Mouse (Mus musculus) MEL (cell line): ENCODE measurements around the gene AC124108.1. TPM values are rescaled to one million over a fixed set of nuclear protein-coding genes. Genes with fewer than 3 reads are reported as not detected.

Experiments
- DNase-seq: peaks from one replicate; pipeline ENCODE4 v3.0.0; 2011; ENCODE audit warnings: low read depth, low spot score
- H3K27ac ChIP-seq: 2 replicates; pipeline ENCODE4 v1.5.1; 2012; ENCODE audit warnings: low read depth, mild to moderate bottlenecking, control low read depth, low read length, moderate library complexity; ENCODE audit not compliant: control insufficient read depth
- H3K27me3 ChIP-seq, 2 experiments: fragments of 150-350 bp in 1 of 2; sonication (generic) in 1 of 2; 2 replicates each; pipeline ENCODE4 v1.6.1; 2012; ENCODE audit warnings: low read length in 2 of 2, mild to moderate bottlenecking in 2 of 2, improper control_type of control experiment in 1 of 2, moderate library complexity in 1 of 2; ENCODE audit not compliant: insufficient read depth in 2 of 2, control insufficient read depth in 1 of 2
- H3K36me3 ChIP-seq, 2 experiments: 2 replicates each; pipeline ENCODE4 v1.6.1; 2012 to 2014; ENCODE audit warnings: low read length in 2 of 2, improper control_type of control experiment in 1 of 2, inconsistent platforms in 1 of 2, mild to moderate bottlenecking in 1 of 2; ENCODE audit not compliant: insufficient read depth in 2 of 2, control insufficient read depth in 1 of 2
- H3K4me1 ChIP-seq, 2 experiments: fragments of 150-350 bp in 1 of 2; sonication (generic) in 1 of 2; 2 replicates each; pipeline ENCODE4 v1.6.1; 2012; ENCODE audit warnings: low read length in 2 of 2, improper control_type of control experiment in 1 of 2, mild to moderate bottlenecking in 1 of 2; ENCODE audit not compliant: insufficient read depth in 2 of 2, control insufficient read depth in 1 of 2
- H3K4me3 ChIP-seq, 2 experiments: fragments of 150-350 bp in 1 of 2; sonication (generic) in 1 of 2; 2 replicates each; pipeline ENCODE4 v1.5.1; 2012; ENCODE audit warnings: low read depth in 2 of 2, low read length in 2 of 2, mild to moderate bottlenecking in 2 of 2, moderate library complexity in 2 of 2, control low read depth in 1 of 2, improper control_type of control experiment in 1 of 2; ENCODE audit not compliant: control insufficient read depth in 1 of 2, insufficient read depth in 1 of 2
- H3K79me2 ChIP-seq: 2 replicates; pipeline ENCODE4 v1.6.1; 2012; ENCODE audit warnings: mild to moderate bottlenecking, low read length, moderate library complexity; ENCODE audit not compliant: control insufficient read depth, poor library complexity, insufficient read depth
- H3K9ac ChIP-seq: 2 replicates; pipeline ENCODE4 v1.6.1; 2012; ENCODE audit warnings: low read depth, mild to moderate bottlenecking, control low read depth, low read length, moderate library complexity; ENCODE audit not compliant: control insufficient read depth, poor library complexity, severe bottlenecking
- H3K9me3 ChIP-seq: fragments of 150-350 bp; sonication (generic); replicated peaks from 2 replicates; pipeline ENCODE4 v1.6.1; 2012; ENCODE audit warnings: mild to moderate bottlenecking, low read length, improper control_type of control experiment, moderate library complexity; ENCODE audit not compliant: insufficient read depth
- BHLHE40 ChIP-seq: IDR thresholded peaks from 2 replicates; pipeline ENCODE4 v1.6.1; 2012; ENCODE audit warnings: low read depth, mild to moderate bottlenecking, inconsistent platforms, low read length, improper control_type of control experiment, borderline replicate concordance
- CHD1 ChIP-seq: IDR thresholded peaks from 2 replicates; pipeline ENCODE4 v1.6.1; 2012; ENCODE audit warnings: low read depth, mild to moderate bottlenecking, inconsistent platforms, low read length, improper control_type of control experiment
- ELF1 ChIP-seq: IDR thresholded peaks from 2 replicates; pipeline ENCODE4 v1.6.1; 2014; ENCODE audit warnings: low read depth, mild to moderate bottlenecking, inconsistent platforms, low read length, improper control_type of control experiment, moderate library complexity
- EP300 ChIP-seq, 2 experiments: IDR thresholded peaks; 2 replicates each; pipeline ENCODE4 v1.6.1; 2011; ENCODE audit warnings: improper control_type of control experiment in 2 of 2, low read length in 2 of 2, low read depth in 1 of 2, mild to moderate bottlenecking in 1 of 2
- ETS1 ChIP-seq: IDR thresholded peaks from 2 replicates; pipeline ENCODE4 v1.6.1; 2012; ENCODE audit warnings: low read depth, mild to moderate bottlenecking, inconsistent platforms, low read length, improper control_type of control experiment, moderate library complexity
- HCFC1 ChIP-seq: IDR thresholded peaks from 2 replicates; pipeline ENCODE4 v1.6.1; 2012; ENCODE audit warnings: low read depth, mild to moderate bottlenecking, inconsistent platforms, low read length, improper control_type of control experiment, moderate library complexity
- JUND ChIP-seq: IDR thresholded peaks from 2 replicates; pipeline ENCODE4 v1.6.1; 2011; ENCODE audit warnings: low read depth, mild to moderate bottlenecking, improper control_type of control experiment, low read length
- MAZ ChIP-seq: IDR thresholded peaks from 2 replicates; pipeline ENCODE4 v1.6.1; 2012; ENCODE audit warnings: low read depth, mild to moderate bottlenecking, inconsistent platforms, low read length, improper control_type of control experiment
- MEF2A ChIP-seq: IDR thresholded peaks from 2 replicates; pipeline ENCODE4 v1.6.1; 2014; ENCODE audit warnings: low read depth, mild to moderate bottlenecking, inconsistent platforms, low read length, improper control_type of control experiment; ENCODE audit not compliant: poor library complexity, insufficient replicate concordance, severe bottlenecking; ENCODE audit errors: extremely low read depth
- MYB ChIP-seq: IDR thresholded peaks from 2 replicates; pipeline ENCODE4 v1.6.1; 2011; ENCODE audit warnings: mild to moderate bottlenecking, low read depth, low read length, improper control_type of control experiment
- MYC ChIP-seq: IDR thresholded peaks from 2 replicates; pipeline ENCODE4 v1.6.1; 2011; ENCODE audit warnings: low read depth, mild to moderate bottlenecking, low read length, improper control_type of control experiment, moderate library complexity
- NRF1 ChIP-seq: IDR thresholded peaks from 2 replicates; pipeline ENCODE4 v1.6.1; 2014; ENCODE audit warnings: low read depth, mild to moderate bottlenecking, inconsistent platforms, low read length, improper control_type of control experiment, moderate library complexity; ENCODE audit not compliant: poor library complexity, insufficient read depth, severe bottlenecking
- POLR2A ChIP-seq, 2 experiments: IDR thresholded peaks; 2 replicates each; pipeline ENCODE4 v1.6.1; 2011 to 2012; ENCODE audit warnings: low read length in 2 of 2, mild to moderate bottlenecking in 2 of 2, control low read depth in 1 of 2, improper control_type of control experiment in 1 of 2, low read depth in 1 of 2, moderate library complexity in 1 of 2; ENCODE audit not compliant: control insufficient read depth in 1 of 2, insufficient read depth in 1 of 2, poor library complexity in 1 of 2
- POLR2AphosphoS2 ChIP-seq: IDR thresholded peaks from 2 replicates; pipeline ENCODE4 v1.6.1; 2011; ENCODE audit warnings: low read length, improper control_type of control experiment
- SIN3A ChIP-seq: IDR thresholded peaks from 2 replicates; pipeline ENCODE4 v1.6.1; 2012; ENCODE audit warnings: low read length, improper control_type of control experiment, inconsistent platforms
- TAL1 ChIP-seq: IDR thresholded peaks from 2 replicates; pipeline ENCODE4 v1.6.1; 2012; ENCODE audit warnings: mild to moderate bottlenecking, inconsistent platforms, low read length, moderate library complexity, mixed read lengths
- TCF12 ChIP-seq: IDR thresholded peaks from 2 replicates; pipeline ENCODE4 v1.6.1; 2014; ENCODE audit warnings: low read depth, mild to moderate bottlenecking, inconsistent platforms, low read length, improper control_type of control experiment, moderate library complexity
- USF1 ChIP-seq: IDR thresholded peaks from 2 replicates; pipeline ENCODE4 v1.6.1; 2014; ENCODE audit warnings: low read depth, mild to moderate bottlenecking, inconsistent platforms, low read length, improper control_type of control experiment, moderate library complexity
- USF2 ChIP-seq, 2 experiments: IDR thresholded peaks; 2 replicates each; pipeline ENCODE4 v1.6.1; 2011 to 2012; ENCODE audit warnings: improper control_type of control experiment in 2 of 2, low read length in 2 of 2, borderline replicate concordance in 1 of 2, inconsistent platforms in 1 of 2, low read depth in 1 of 2, mild to moderate bottlenecking in 1 of 2; ENCODE audit not compliant: insufficient read depth in 1 of 2
- ZKSCAN1 ChIP-seq: IDR thresholded peaks from 2 replicates; pipeline ENCODE4 v1.6.1; 2012; ENCODE audit warnings: low read depth, mild to moderate bottlenecking, inconsistent platforms, low read length, improper control_type of control experiment, moderate library complexity
- ZNF384 ChIP-seq: IDR thresholded peaks from 2 replicates; pipeline ENCODE4 v1.6.1; 2012; ENCODE audit warnings: low read depth, mild to moderate bottlenecking, inconsistent platforms, low read length, improper control_type of control experiment
- polyA plus RNA-seq, 2 experiments: library from polyadenylated mRNA; stranded (reverse) in 1 of 2; unstranded in 1 of 2; fragments of >175 nt in 1 of 2; fragments of >200 nt in 1 of 2; gene quantifications; 2 replicates each; pipeline versions ENCODE4 v1.2.1 to v1.2.4; 2012; ENCODE audit warnings: low replicate concordance in 2 of 2, low read depth in 1 of 2; ENCODE audit not compliant: insufficient read length in 2 of 2, insufficient read depth in 1 of 2, missing spikeins in 1 of 2
- total RNA-seq: library from RNA; depleted of rRNA; stranded (reverse); fragments of 300-350 nt; gene quantifications from 2 replicates; pipeline ENCODE4 v1.2.3, GENCODE M21; 2012

The AC124108.1 gene
- total and polyA plus RNA-seq, 3 experiments: not detected

GRCm38 (mm10) chr1:132206828-132207227 lies 15.6 kb downstream of the AC124108.1 start:
- Histone ChIP-seq H3K27me3 (peaks cover 34 to 37% of the 10 kb centered on the region in 2 experiments), H3K79me2 (no peaks in the 10 kb centered on the region), H3K9me3 (no peaks in the 10 kb centered on the region), H3K4me3 (no peak overlapping the region), H3K9ac (no peak overlapping the region), H3K4me1 (no peaks in the 10 kb centered on the region), H3K36me3 (no peaks in the 10 kb centered on the region), H3K27ac (no peak overlapping the region)
- DNase-seq: no peak
- TF ChIP-seq CHD1 (no peak), HCFC1 (no peak), TCF12 (no peak), ETS1 (no peak), TAL1 (no peak), USF1 (no peak), BHLHE40 (no peak), MEF2A (no peak), ZNF384 (no peak), MAZ (no peak), POLR2A (IDR thresholded peaks at IDR 0.05; ENCODE audit: control insufficient read depth in 1 of 2, insufficient read depth in 1 of 2, low read depth in 1 of 2, low read length in 2 of 2, poor library complexity in 1 of 2) (no peak), ZKSCAN1 (no peak), USF2 (IDR thresholded peaks at IDR 0.05; ENCODE audit: borderline replicate concordance in 1 of 2, insufficient read depth in 1 of 2, low read depth in 1 of 2, low read length in 2 of 2) (no peak), POLR2AphosphoS2 (no peak)

DNA sequence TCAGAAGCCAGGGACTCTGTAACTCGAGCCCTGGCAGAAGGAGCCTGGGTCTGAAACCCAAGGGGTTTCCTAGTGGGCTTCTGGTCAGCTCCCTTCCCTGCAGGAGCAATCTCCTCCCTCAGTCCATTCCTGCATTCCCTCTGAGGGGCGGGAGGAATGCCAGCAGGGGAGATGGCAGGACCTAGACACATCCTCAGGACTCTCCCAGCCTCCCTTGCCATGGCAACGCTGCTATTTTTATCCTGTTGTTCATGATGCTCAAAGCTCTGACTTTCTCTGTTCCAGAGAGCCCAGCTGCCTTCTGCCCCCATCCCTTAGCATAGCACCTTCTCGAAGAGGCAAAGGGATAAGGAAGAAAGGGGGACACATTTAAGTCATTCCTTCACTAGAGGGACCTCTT lies 16.9 kb downstream of the AC124108.1 start:
- Histone ChIP-seq H3K9ac (no peak overlapping the region), H3K27ac (no peak overlapping the region), H3K36me3 (no peaks in the 10 kb centered on the region), H3K4me3 (no peak overlapping the region), H3K9me3 (no peaks in the 10 kb centered on the region), H3K27me3 (peaks cover 31 to 32% of the 10 kb centered on the region in 2 experiments), H3K79me2 (no peaks in the 10 kb centered on the region), H3K4me1 (no peaks in the 10 kb centered on the region)
- no peak for DNase-seq
- TF ChIP-seq SIN3A (no peak), ETS1 (no peak), EP300 (IDR thresholded peaks at IDR 0.05; ENCODE audit: low read depth in 1 of 2, low read length in 2 of 2) (no peak), JUND (no peak), MEF2A (no peak), BHLHE40 (no peak), MYB (no peak), MYC (no peak), ELF1 (no peak), CHD1 (no peak), NRF1 (no peak)
